Mouse (Mus musculus): ENCODE results near the gene 4933434E20Rik. TPM values are rescaled to one million over a fixed set of nuclear protein-coding genes. Genes with fewer than 3 reads are reported as not detected.

The 4933434E20Rik gene
- polyA plus RNA-seq, 1 experiment from 2014 or later = 162 TPM

DNA sequence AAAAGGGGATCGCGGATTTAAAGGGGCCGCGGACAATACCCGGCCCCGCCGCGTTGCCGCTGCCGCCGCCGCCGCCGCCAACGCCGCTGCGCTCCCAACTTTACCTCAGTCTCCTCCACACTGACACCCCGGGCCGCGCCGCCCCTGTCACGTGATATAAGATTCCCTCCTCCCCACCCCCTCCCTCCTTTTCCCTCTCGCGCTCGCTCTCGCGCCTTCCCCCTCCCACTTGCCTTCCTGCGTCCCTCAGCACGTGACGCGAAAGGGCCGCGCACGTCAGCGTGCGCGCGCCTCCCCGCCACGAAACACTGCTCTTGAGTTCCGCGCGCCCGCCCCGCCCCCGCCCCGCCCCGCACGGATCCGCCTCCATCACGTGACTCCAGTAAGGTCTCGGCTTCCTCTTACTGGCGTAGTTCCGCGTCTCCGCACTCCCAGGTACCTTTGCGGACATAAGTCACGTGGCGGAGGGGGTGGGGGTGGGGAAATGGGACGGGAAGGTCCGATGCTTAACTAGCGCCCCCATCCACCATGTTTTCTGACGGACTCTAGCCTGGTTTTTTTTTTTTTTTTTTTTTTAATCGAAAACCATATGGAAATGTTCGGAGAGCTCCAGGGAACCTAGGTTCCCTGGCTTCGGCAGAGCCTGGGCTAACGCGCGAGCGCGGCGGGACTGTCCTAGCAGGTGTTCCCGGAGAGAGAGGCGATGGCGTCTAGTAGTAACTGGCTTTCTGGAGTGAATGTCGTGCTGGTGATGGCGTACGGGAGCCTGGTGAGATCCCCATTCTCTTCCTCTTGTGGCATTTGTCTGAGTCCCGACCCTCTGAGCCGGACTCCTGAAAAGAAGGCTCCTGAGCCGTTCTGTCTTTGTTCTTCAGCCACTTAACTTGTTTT lies 1.2 kb downstream of the 4933434E20Rik start, which contains the start of gene Ubap2l:
Gene Ubap2l (minus strand): TSS at position 278 of the 891 bp plus-strand sequence.
- WGBS = under 1% methylated on average over 78 of the region's 81 CpGs
- H3K4me1 ChIP-seq (ENCODE audit: control insufficient read depth in 2 of 2, insufficient read depth in 2 of 2, low read length in 2 of 2) = peaks cover 2 to 14% of the 10 kb centered on the region in 2 experiments; a peak in 3 of 4 replicates

DNA sequence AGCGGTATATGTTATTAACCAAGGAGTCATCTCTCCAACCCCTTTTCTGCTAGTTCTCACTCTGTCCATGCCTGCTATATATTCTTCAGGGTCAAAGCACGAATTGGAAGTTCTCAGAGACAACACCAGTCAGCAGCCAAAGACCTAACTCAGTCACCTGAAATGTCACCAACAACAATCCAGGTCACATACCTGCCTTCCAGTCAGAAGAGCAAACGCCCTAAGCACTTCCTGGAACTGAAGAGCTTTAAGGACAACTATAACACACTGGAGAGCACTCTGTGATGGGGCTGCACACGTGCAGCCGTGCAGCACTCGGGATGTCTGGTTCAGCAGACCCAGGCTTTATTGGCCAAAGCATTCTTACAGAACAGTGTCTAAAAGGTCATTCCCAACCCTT lies 10.1 kb downstream of the 4933434E20Rik start:
- Histone ChIP-seq H3K9me3 (ENCODE audit: control insufficient read depth, low read length) (no peaks in the 10 kb centered on the region), H3K27me3 (ENCODE audit: control insufficient read depth, insufficient read depth, low read length) (no peaks in the 10 kb centered on the region), H3K36me3 (ENCODE audit: control insufficient read depth, insufficient read depth, low read length) (peaks cover 86% of the 10 kb centered on the region), H3K27ac (replicated peaks in 1 of 2; ENCODE audit: control insufficient read depth in 1 of 2, insufficient read depth in 1 of 2, low read depth in 2 of 2, low read length in 2 of 2) (no peak overlapping the region), H3K4me1 (ENCODE audit: control insufficient read depth in 2 of 2, insufficient read depth in 2 of 2, low read length in 2 of 2) (no peaks in the 10 kb centered on the region), H3K9ac (ENCODE audit: low read length) (no peak overlapping the region), H3K4me3 (ENCODE audit: control insufficient read depth in 1 of 2, insufficient read depth in 1 of 2, low read depth in 1 of 2, low read length in 2 of 2) (no peak overlapping the region), H3K4me2 (ENCODE audit: low read length) (no peak overlapping the region)
- 90% methylated on average over 6 of the region's 6 CpGs for WGBS
- no peak for ATAC-seq (ENCODE audit: insufficient number of reproducible peaks, insufficient read depth, low FRiP score, low read depth)

More for the DNA sequence above, 1.2 kb downstream of the 4933434E20Rik start, which contains the start of gene Ubap2l:
- ATAC-seq (ENCODE audit: insufficient number of reproducible peaks, insufficient read depth, low FRiP score, low read depth) = peak; percentile 92
- H3K9ac ChIP-seq (ENCODE audit: low read length) = peak within 1 kb of the TSS; percentile 98
- no peaks in the 10 kb centered on the region for H3K9me3 ChIP-seq (ENCODE audit: control insufficient read depth, low read length)
- H3K27me3 ChIP-seq (ENCODE audit: control insufficient read depth, insufficient read depth, low read length) = no peaks in the 10 kb centered on the region
- peaks cover 40% of the 10 kb centered on the region for H3K36me3 ChIP-seq (ENCODE audit: control insufficient read depth, insufficient read depth, low read length)
- peak within 1 kb of the TSS; percentile 94 to 96 for H3K27ac ChIP-seq (replicated peaks in 1 of 2; ENCODE audit: control insufficient read depth in 1 of 2, insufficient read depth in 1 of 2, low read depth in 2 of 2, low read length in 2 of 2)
- peak within 1 kb of the TSS; percentile 94 to 95 for H3K4me3 ChIP-seq (ENCODE audit: control insufficient read depth in 1 of 2, insufficient read depth in 1 of 2, low read depth in 1 of 2, low read length in 2 of 2)
- H3K4me2 ChIP-seq (ENCODE audit: low read length) = peak within 1 kb of the TSS; percentile 86

DNA sequence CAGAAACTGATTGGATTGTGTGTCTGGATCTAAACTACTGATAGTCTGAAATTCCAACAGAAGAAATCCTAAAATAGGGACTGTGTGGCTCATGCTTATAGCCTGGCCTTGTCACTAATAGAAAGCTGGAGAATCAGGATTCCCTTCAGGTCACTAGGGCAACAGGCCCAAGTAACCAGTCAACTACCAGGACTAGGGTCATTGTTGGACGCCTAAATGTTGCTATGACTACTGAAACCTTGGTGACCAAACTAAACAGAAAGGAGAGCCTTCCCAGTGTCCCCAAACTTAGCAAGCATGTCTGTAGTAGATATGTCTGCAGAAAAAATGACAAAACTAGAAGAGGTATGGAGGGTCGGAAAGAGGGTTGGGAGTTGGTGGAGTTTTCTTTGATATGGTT lies 11.1 kb downstream of the 4933434E20Rik start:
- no peak overlapping the region for H3K4me2 ChIP-seq (ENCODE audit: low read length)
- peaks cover 79% of the 10 kb centered on the region for H3K36me3 ChIP-seq (ENCODE audit: control insufficient read depth, insufficient read depth, low read length)
- no peak overlapping the region for H3K27ac ChIP-seq (replicated peaks in 1 of 2; ENCODE audit: control insufficient read depth in 1 of 2, insufficient read depth in 1 of 2, low read depth in 2 of 2, low read length in 2 of 2)
- no peaks in the 10 kb centered on the region for H3K4me1 ChIP-seq (ENCODE audit: control insufficient read depth in 2 of 2, insufficient read depth in 2 of 2, low read length in 2 of 2)
- no peak overlapping the region for H3K9ac ChIP-seq (ENCODE audit: low read length)
- no peak for ATAC-seq (ENCODE audit: insufficient number of reproducible peaks, insufficient read depth, low FRiP score, low read depth)
- no peaks in the 10 kb centered on the region for H3K27me3 ChIP-seq (ENCODE audit: control insufficient read depth, insufficient read depth, low read length)
- H3K9me3 ChIP-seq (ENCODE audit: control insufficient read depth, low read length) = no peaks in the 10 kb centered on the region
- WGBS = 60% methylated on average over 2 of the region's 2 CpGs
- no peak overlapping the region for H3K4me3 ChIP-seq (ENCODE audit: control insufficient read depth in 1 of 2, insufficient read depth in 1 of 2, low read depth in 1 of 2, low read length in 2 of 2)

DNA sequence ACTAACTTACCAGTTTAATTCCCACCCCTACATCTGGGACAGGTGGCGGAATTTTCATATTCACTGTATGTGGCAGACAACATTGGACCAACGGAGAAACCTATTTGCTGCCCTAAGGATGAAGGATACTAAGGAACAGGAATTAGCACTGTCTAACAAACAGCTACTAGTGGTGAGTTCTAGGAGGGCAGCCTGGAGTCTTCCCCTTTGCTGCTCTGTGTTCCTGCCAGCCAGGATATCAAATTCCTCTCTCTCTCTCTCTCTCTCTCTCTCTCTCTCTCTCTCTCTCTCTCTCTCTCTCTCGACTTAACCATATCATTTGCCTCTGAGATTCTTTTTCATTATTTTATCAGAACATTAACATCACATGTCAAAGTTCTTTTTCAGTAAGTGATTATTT lies 12.9 kb downstream of the 4933434E20Rik start:
- no peak overlapping the region for H3K4me2 ChIP-seq (ENCODE audit: low read length)
- peaks cover 62% of the 10 kb centered on the region for H3K36me3 ChIP-seq (ENCODE audit: control insufficient read depth, insufficient read depth, low read length)
- WGBS = 76% methylated on average over 3 of the region's 3 CpGs
- H3K9ac ChIP-seq (ENCODE audit: low read length) = no peak overlapping the region
- no peak for ATAC-seq (ENCODE audit: insufficient number of reproducible peaks, insufficient read depth, low FRiP score, low read depth)
- no peak overlapping the region for H3K27ac ChIP-seq (replicated peaks in 1 of 2; ENCODE audit: control insufficient read depth in 1 of 2, insufficient read depth in 1 of 2, low read depth in 2 of 2, low read length in 2 of 2)
- no peak overlapping the region for H3K4me3 ChIP-seq (ENCODE audit: control insufficient read depth in 1 of 2, insufficient read depth in 1 of 2, low read depth in 1 of 2, low read length in 2 of 2)
- no peaks in the 10 kb centered on the region for H3K9me3 ChIP-seq (ENCODE audit: control insufficient read depth, low read length)
- no peaks in the 10 kb centered on the region for H3K4me1 ChIP-seq (ENCODE audit: control insufficient read depth in 2 of 2, insufficient read depth in 2 of 2, low read length in 2 of 2)
- no peaks in the 10 kb centered on the region for H3K27me3 ChIP-seq (ENCODE audit: control insufficient read depth, insufficient read depth, low read length)

DNA sequence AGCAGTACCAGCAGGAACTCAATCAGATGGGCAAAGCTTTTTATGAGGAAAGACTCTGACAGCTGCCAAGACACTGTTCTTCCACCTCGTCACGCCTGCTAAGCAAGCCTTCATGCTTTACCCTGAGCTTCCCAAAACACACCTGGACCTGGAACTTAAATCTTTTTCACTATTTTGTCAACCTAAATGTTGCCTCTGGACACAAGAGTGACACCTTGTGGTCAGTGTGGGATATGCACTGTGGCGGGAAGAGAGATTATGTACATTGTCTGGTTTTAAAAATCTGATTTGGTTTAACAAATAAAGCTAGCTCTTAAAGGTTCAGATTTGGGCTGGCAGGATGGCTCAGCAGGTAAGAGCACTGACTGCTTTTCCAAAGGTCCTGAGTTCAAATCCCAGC lies 14.1 kb downstream of the 4933434E20Rik start:
- Histone ChIP-seq H3K9ac (ENCODE audit: low read length) (no peak overlapping the region), H3K9me3 (ENCODE audit: control insufficient read depth, low read length) (no peaks in the 10 kb centered on the region), H3K27me3 (ENCODE audit: control insufficient read depth, insufficient read depth, low read length) (no peaks in the 10 kb centered on the region), H3K4me1 (ENCODE audit: control insufficient read depth in 2 of 2, insufficient read depth in 2 of 2, low read length in 2 of 2) (no peaks in the 10 kb centered on the region), H3K36me3 (ENCODE audit: control insufficient read depth, insufficient read depth, low read length) (peaks cover 52% of the 10 kb centered on the region), H3K4me2 (ENCODE audit: low read length) (no peak overlapping the region), H3K4me3 (ENCODE audit: control insufficient read depth in 1 of 2, insufficient read depth in 1 of 2, low read depth in 1 of 2, low read length in 2 of 2) (no peak overlapping the region), H3K27ac (replicated peaks in 1 of 2; ENCODE audit: control insufficient read depth in 1 of 2, insufficient read depth in 1 of 2, low read depth in 2 of 2, low read length in 2 of 2) (no peak overlapping the region)
- WGBS = 51% methylated on average over 3 of the region's 3 CpGs
- no peak for ATAC-seq (ENCODE audit: insufficient number of reproducible peaks, insufficient read depth, low FRiP score, low read depth)

DNA sequence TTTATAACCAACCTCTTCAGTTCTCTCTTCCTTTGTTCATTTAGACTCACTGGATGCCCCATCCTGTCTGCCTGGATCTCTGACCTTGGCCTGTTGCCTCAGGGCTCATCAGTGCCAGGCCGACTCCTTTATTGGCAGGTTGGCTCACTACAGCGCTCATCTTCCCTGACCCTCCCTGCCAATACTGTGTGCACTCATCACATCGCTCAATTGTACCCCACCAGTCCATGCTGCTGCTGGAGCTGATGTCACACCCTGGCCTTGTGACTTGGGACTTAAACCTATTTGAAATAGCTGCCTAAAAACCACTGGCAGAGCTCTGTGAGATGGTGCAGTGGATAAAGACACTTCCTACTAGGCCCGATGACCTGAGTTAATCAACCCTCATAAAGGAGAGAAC lies 16.4 kb downstream of the 4933434E20Rik start:
- no peaks in the 10 kb centered on the region for H3K27me3 ChIP-seq (ENCODE audit: control insufficient read depth, insufficient read depth, low read length)
- H3K9ac ChIP-seq (ENCODE audit: low read length) = no peak overlapping the region
- peaks cover 3 to 9% of the 10 kb centered on the region in 2 experiments; a peak in 2 of 4 replicates for H3K4me1 ChIP-seq (ENCODE audit: control insufficient read depth in 2 of 2, insufficient read depth in 2 of 2, low read length in 2 of 2)
- WGBS = 89% methylated on average over 4 of the region's 4 CpGs
- H3K4me3 ChIP-seq (ENCODE audit: control insufficient read depth in 1 of 2, insufficient read depth in 1 of 2, low read depth in 1 of 2, low read length in 2 of 2) = no peak overlapping the region
- no peak for ATAC-seq (ENCODE audit: insufficient number of reproducible peaks, insufficient read depth, low FRiP score, low read depth)
- peaks cover 29% of the 10 kb centered on the region for H3K36me3 ChIP-seq (ENCODE audit: control insufficient read depth, insufficient read depth, low read length)
- H3K9me3 ChIP-seq (ENCODE audit: control insufficient read depth, low read length) = no peaks in the 10 kb centered on the region
- no peak overlapping the region for H3K27ac ChIP-seq (replicated peaks in 1 of 2; ENCODE audit: control insufficient read depth in 1 of 2, insufficient read depth in 1 of 2, low read depth in 2 of 2, low read length in 2 of 2)
- no peak overlapping the region for H3K4me2 ChIP-seq (ENCODE audit: low read length)

DNA sequence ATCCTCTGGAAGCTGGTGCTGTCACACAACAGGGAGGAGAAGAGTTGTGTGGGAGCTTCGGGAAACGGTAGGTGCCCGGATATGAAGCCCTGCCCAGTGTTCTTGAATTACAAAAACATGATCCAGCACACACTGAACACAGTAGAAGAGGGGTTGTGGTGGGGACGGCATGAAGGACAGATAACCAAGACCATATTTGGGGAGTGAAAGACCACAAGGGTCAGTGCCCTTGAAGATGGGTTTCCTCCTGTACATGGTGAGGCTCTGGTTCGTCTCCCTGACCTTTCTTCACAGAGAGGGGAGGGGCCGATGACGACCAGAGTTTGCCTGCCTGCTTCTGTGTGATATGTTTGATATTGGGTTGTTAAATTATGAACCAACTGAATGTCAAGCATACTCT lies 18.3 kb downstream of the 4933434E20Rik start:
- WGBS = 61% methylated on average over 7 of the region's 7 CpGs
- Histone ChIP-seq H3K9ac (ENCODE audit: low read length) (no peak overlapping the region), H3K4me2 (ENCODE audit: low read length) (no peak overlapping the region), H3K4me1 (ENCODE audit: control insufficient read depth in 2 of 2, insufficient read depth in 2 of 2, low read length in 2 of 2) (peaks cover 3 to 13% of the 10 kb centered on the region in 2 experiments; a peak in 2 of 4 replicates), H3K27me3 (ENCODE audit: control insufficient read depth, insufficient read depth, low read length) (no peaks in the 10 kb centered on the region), H3K27ac (replicated peaks in 1 of 2; ENCODE audit: control insufficient read depth in 1 of 2, insufficient read depth in 1 of 2, low read depth in 2 of 2, low read length in 2 of 2) (no peak overlapping the region), H3K9me3 (ENCODE audit: control insufficient read depth, low read length) (no peaks in the 10 kb centered on the region), H3K4me3 (ENCODE audit: control insufficient read depth in 1 of 2, insufficient read depth in 1 of 2, low read depth in 1 of 2, low read length in 2 of 2) (no peak overlapping the region), H3K36me3 (ENCODE audit: control insufficient read depth, insufficient read depth, low read length) (peaks cover 14% of the 10 kb centered on the region)
- ATAC-seq (ENCODE audit: insufficient number of reproducible peaks, insufficient read depth, low FRiP score, low read depth) = no peak
